Mouse (Mus musculus) hindbrain, embryonic 13.5 days (tissue): ENCODE results near the gene Tmco3. TPM values are rescaled to one million over a fixed set of nuclear protein-coding genes. Genes with fewer than 3 reads are reported as not detected.
A peak's percentile ranks its signal among the peaks of the same experiment; 100 is the strongest.
"Not testable (repeated sequence)": the region's sequence is repeated elsewhere in the genome, so short reads cannot be mapped to it uniquely, and the experiment has no call there.

Experiments used
- ATAC-seq: fragments of 200-750 bp; cut with Nextera tagmentation; 2 replicates; pipeline ENCODE4 v1.8.0; 2017; ENCODE audit warnings: moderate TSS enrichment; ENCODE audit not compliant: low FRiP score
- H3K27ac ChIP-seq: fragments of 300-500 bp; sonication (generic); 2 replicates; pipeline ENCODE4 v1.5.1; 2015; ENCODE audit warnings: inconsistent platforms, mild to moderate bottlenecking, moderate library complexity
- H3K27me3 ChIP-seq: fragments of 300-500 bp; sonication (generic); 2 replicates; pipeline ENCODE4 v1.6.1; 2015; ENCODE audit warnings: mild to moderate bottlenecking, inconsistent platforms
- H3K36me3 ChIP-seq: fragments of 300-500 bp; sonication (generic); 2 replicates; pipeline ENCODE4 v1.6.1; 2015; ENCODE audit warnings: mild to moderate bottlenecking, inconsistent platforms
- H3K4me1 ChIP-seq: fragments of 300-500 bp; sonication (generic); replicated peaks from 2 replicates; pipeline ENCODE4 v1.6.1; 2015; ENCODE audit warnings: inconsistent platforms
- H3K4me2 ChIP-seq: fragments of 300-500 bp; sonication (generic); 2 replicates; pipeline ENCODE4 v1.6.1; 2015; ENCODE audit warnings: inconsistent platforms, mild to moderate bottlenecking, moderate library complexity
- H3K4me3 ChIP-seq: fragments of 300-500 bp; sonication (generic); 2 replicates; pipeline ENCODE4 v1.5.1; 2015; ENCODE audit warnings: mild to moderate bottlenecking, inconsistent platforms
- H3K9ac ChIP-seq: fragments of 300-500 bp; sonication (generic); 2 replicates; pipeline ENCODE4 v1.6.1; 2015; ENCODE audit warnings: mild to moderate bottlenecking, inconsistent platforms
- H3K9me3 ChIP-seq: fragments of 300-500 bp; sonication (generic); 2 replicates; pipeline ENCODE4 v1.6.1; 2016; ENCODE audit warnings: inconsistent platforms
- WGBS: fragments of 180-500 bp; shearing (Covaris S2); methylation state at CpG from one replicate; pipeline ENCODE4 v1.1.7; 2015; 5-methylcytosine and 5-hydroxymethylcytosine counted together
- polyA plus RNA-seq: library from polyadenylated mRNA; unstranded; fragments of >200 nt; fragmentation: Nextera tagmentation; extraction: Ambion mirVana; gene quantifications from 2 replicates; pipeline ENCODE4 v1.2.1, GENCODE M21; 2015

Tmco3 gene
- polyA plus RNA-seq, 1 experiment from 2014 or later = 48.8 TPM

- Histone ChIP-seq H3K27me3 (no peaks in the 10 kb centered on the region), H3K36me3 (peaks cover 15% of the 10 kb centered on the region), H3K9ac (no peak overlapping the region), H3K4me3 (no peak overlapping the region), H3K4me2 (no peak overlapping the region), H3K9me3 (no peaks in the 10 kb centered on the region), H3K4me1 (peaks cover 9% of the 10 kb centered on the region), H3K27ac (no peak overlapping the region)
- ATAC-seq = no peak
- 40% methylated on average over 5 of the region's 5 CpGs for WGBS
These were observed 38.6 kb downstream of the Tmco3 start for GRCm38 (mm10) chr8:13326598-13326997.

- no peak overlapping the region for H3K4me2 ChIP-seq
- ATAC-seq = no peak
- WGBS = 47% methylated on average over 1 of the region's 1 CpGs
- H3K9ac ChIP-seq = no peak overlapping the region
- peaks cover 9% of the 10 kb centered on the region for H3K4me1 ChIP-seq
- no peak overlapping the region for H3K27ac ChIP-seq
- H3K36me3 ChIP-seq = no peaks in the 10 kb centered on the region
- no peaks in the 10 kb centered on the region for H3K27me3 ChIP-seq
- no peak overlapping the region for H3K4me3 ChIP-seq
- no peaks in the 10 kb centered on the region for H3K9me3 ChIP-seq
These were observed 46.7 kb downstream of the Tmco3 start for GRCm38 (mm10) chr8:13334671-13335070.

- peaks cover 15% of the 10 kb centered on the region for H3K36me3 ChIP-seq
- WGBS = 92% methylated on average over 6 of the region's 6 CpGs
- not testable (repeated sequence) for ATAC-seq
These were observed 49.3 kb downstream of the Tmco3 start for GRCm38 (mm10) chr8:13337245-13337644.

GRCm38 (mm10) chr8:13337678-13338077 lies 49.7 kb downstream of the Tmco3 start:
- peak overlapping the region; percentile 94; the same call in 1 of the 2 replicates for H3K9ac ChIP-seq
- 82% methylated on average over 3 of the region's 3 CpGs for WGBS
- peak overlapping the region; percentile 71 for H3K27ac ChIP-seq
- H3K36me3 ChIP-seq = peaks cover 19% of the 10 kb centered on the region
- peaks cover 29% of the 10 kb centered on the region for H3K4me1 ChIP-seq
- H3K9me3 ChIP-seq = no peaks in the 10 kb centered on the region
- peak overlapping the region; percentile 91 for H3K4me2 ChIP-seq
- H3K27me3 ChIP-seq = no peaks in the 10 kb centered on the region
- H3K4me3 ChIP-seq = peak overlapping the region; percentile 92
- peak; percentile 12; the same call in 1 of the 2 replicates for ATAC-seq

More at GRCm38 (mm10) chr8:13337245-13337644, 49.3 kb downstream of the Tmco3 start:
- not testable (repeated sequence) for H3K4me2 ChIP-seq, H3K27ac ChIP-seq, H3K9me3 ChIP-seq, H3K9ac ChIP-seq, H3K4me3 ChIP-seq, H3K27me3 ChIP-seq
- H3K4me1 ChIP-seq = peaks cover 29% of the 10 kb centered on the region

GRCm38 (mm10) chr8:13338255-13338860 lies 50.4 kb downstream of the Tmco3 start, which contains the start of gene Tfdp1:
Gene Tfdp1, plus strand, starts transcription at chr8:13338751.
- Histone ChIP-seq H3K4me3 (peak within 1 kb of the TSS; percentile 92), H3K36me3 (peaks cover 26% of the 10 kb centered on the region), H3K4me2 (peak within 1 kb of the TSS; percentile 91), H3K9ac (peak within 1 kb of the TSS; percentile 94), H3K27ac (peak within 1 kb of the TSS; percentile 83), H3K9me3 (no peaks in the 10 kb centered on the region), H3K4me1 (peaks cover 29% of the 10 kb centered on the region), H3K27me3 (no peaks in the 10 kb centered on the region)
- WGBS = under 1% methylated on average over 40 of the region's 72 CpGs
- ATAC-seq = peak; percentile 95

GRCm38 (mm10) chr8:13338901-13339645 lies 51.1 kb downstream of the Tmco3 start:
- H3K27me3 ChIP-seq = no peaks in the 10 kb centered on the region
- H3K9ac ChIP-seq = peak overlapping the region; percentile 94
- ATAC-seq = peak; percentile 72
- peak overlapping the region; percentile 91 for H3K4me2 ChIP-seq
- H3K4me3 ChIP-seq = peak overlapping the region; percentile 92
- H3K36me3 ChIP-seq = peaks cover 33% of the 10 kb centered on the region
- H3K4me1 ChIP-seq = peaks cover 29% of the 10 kb centered on the region
- WGBS = under 1% methylated on average over 70 of the region's 70 CpGs
- no peaks in the 10 kb centered on the region for H3K9me3 ChIP-seq
- peak overlapping the region; percentile 83 for H3K27ac ChIP-seq

- H3K36me3 ChIP-seq = peaks cover 38% of the 10 kb centered on the region
- H3K9me3 ChIP-seq = no peaks in the 10 kb centered on the region
- ATAC-seq = no peak
- peak overlapping the region; percentile 91 for H3K4me2 ChIP-seq
- H3K27me3 ChIP-seq = no peaks in the 10 kb centered on the region
- H3K4me3 ChIP-seq = peak overlapping the region; percentile 92
- WGBS = 6% methylated on average over 11 of the region's 11 CpGs
- peaks cover 29% of the 10 kb centered on the region for H3K4me1 ChIP-seq
- H3K9ac ChIP-seq = peak overlapping the region; percentile 94
- 0 out of 2 replicates have a peak overlapping the region, but pooled peaks have one; percentile 44 for H3K27ac ChIP-seq
These were observed 51.6 kb downstream of the Tmco3 start for GRCm38 (mm10) chr8:13339646-13339990.

- Histone ChIP-seq H3K4me3 (no peak overlapping the region), H3K9me3 (no peaks in the 10 kb centered on the region), H3K9ac (peak overlapping the region; percentile 94; the same call in 1 of the 2 replicates), H3K4me2 (peak overlapping the region; percentile 91), H3K4me1 (peaks cover 29% of the 10 kb centered on the region), H3K27me3 (no peaks in the 10 kb centered on the region), H3K27ac (no peak overlapping the region), H3K36me3 (peaks cover 49% of the 10 kb centered on the region)
- no peak for ATAC-seq
- 89% methylated on average over 8 of the region's 8 CpGs for WGBS
These were observed 52.7 kb downstream of the Tmco3 start for GRCm38 (mm10) chr8:13340650-13341049.

- H3K4me2 ChIP-seq = no peak overlapping the region
- 88% methylated on average over 2 of the region's 2 CpGs for WGBS
- H3K4me3 ChIP-seq = no peak overlapping the region
- peaks cover 29% of the 10 kb centered on the region for H3K4me1 ChIP-seq
- no peaks in the 10 kb centered on the region for H3K9me3 ChIP-seq
- no peak overlapping the region for H3K9ac ChIP-seq
- H3K36me3 ChIP-seq = peaks cover 65% of the 10 kb centered on the region
- no peak overlapping the region for H3K27ac ChIP-seq
- H3K27me3 ChIP-seq = no peaks in the 10 kb centered on the region
- ATAC-seq = no peak
These were observed 54.4 kb downstream of the Tmco3 start for GRCm38 (mm10) chr8:13342340-13342739.

- 97% methylated on average over 4 of the region's 4 CpGs for WGBS
- H3K36me3 ChIP-seq = peaks cover 73% of the 10 kb centered on the region
- peaks cover 26% of the 10 kb centered on the region for H3K4me1 ChIP-seq
- H3K27ac ChIP-seq = no peak overlapping the region
- no peak overlapping the region for H3K4me3 ChIP-seq
- no peaks in the 10 kb centered on the region for H3K9me3 ChIP-seq
- H3K9ac ChIP-seq = no peak overlapping the region
- ATAC-seq = no peak
- no peak overlapping the region for H3K4me2 ChIP-seq
- no peaks in the 10 kb centered on the region for H3K27me3 ChIP-seq
These were observed 55.1 kb downstream of the Tmco3 start for GRCm38 (mm10) chr8:13343134-13343533.

GRCm38 (mm10) chr8:13350052-13350451 lies 62.1 kb downstream of the Tmco3 start:
- H3K36me3 ChIP-seq = peaks cover 94% of the 10 kb centered on the region
- no peaks in the 10 kb centered on the region for H3K4me1 ChIP-seq
- no peak overlapping the region for H3K9ac ChIP-seq
- H3K27me3 ChIP-seq = no peaks in the 10 kb centered on the region
- no peak for ATAC-seq
- WGBS = 94% methylated on average over 7 of the region's 7 CpGs
- H3K9me3 ChIP-seq = no peaks in the 10 kb centered on the region
- H3K4me3 ChIP-seq = no peak overlapping the region
- H3K4me2 ChIP-seq = no peak overlapping the region
- H3K27ac ChIP-seq = no peak overlapping the region

- H3K27me3 ChIP-seq = no peaks in the 10 kb centered on the region
- 0 out of 2 replicates have a peak overlapping the region, but pooled peaks have one; percentile 19 for H3K9ac ChIP-seq
- no peak for ATAC-seq
- no peaks in the 10 kb centered on the region for H3K4me1 ChIP-seq
- no peak overlapping the region for H3K4me2 ChIP-seq
- H3K27ac ChIP-seq = no peak overlapping the region
- H3K36me3 ChIP-seq = peaks cover 94% of the 10 kb centered on the region
- no peak overlapping the region for H3K4me3 ChIP-seq
- no peaks in the 10 kb centered on the region for H3K9me3 ChIP-seq
- WGBS = 85% methylated on average over 5 of the region's 5 CpGs
These were observed 63.6 kb downstream of the Tmco3 start for GRCm38 (mm10) chr8:13351593-13351992.
